Mouse (Mus musculus): ENCODE measurements around the gene Rrn3.

GRCm38 (mm10) chr16:13840056-13840455 is 59.5 kb downstream of the Rrn3 start:
- TF ChIP-seq SIN3A (IDR thresholded peaks at IDR 0.05; ENCODE audit: low read length) (no peak), CTCF (conservative IDR thresholded peaks at IDR 0.05 in 1 of 2, IDR thresholded peaks at IDR 0.05 in 1 of 2; ENCODE audit: low read depth in 2 of 2, low read length in 2 of 2) (no peak), IRF4 (IDR thresholded peaks at IDR 0.05; ENCODE audit: low read depth, low read length) (no peak), ETS1 (conservative IDR thresholded peaks at IDR 0.05; ENCODE audit: low read depth, low read length) (no peak), TCF12 (IDR thresholded peaks at IDR 0.05; ENCODE audit: low read depth, low read length) (no peak), USF1 (IDR thresholded peaks at IDR 0.05; ENCODE audit: low read depth, low read length) (no peak), POLR2A (IDR thresholded peaks at IDR 0.05; ENCODE audit: low read depth, low read length) (no peak), E2F4 (IDR thresholded peaks at IDR 0.05; ENCODE audit: insufficient replicate concordance, low read depth, low read length) (no peak), CHD1 (IDR thresholded peaks at IDR 0.05; ENCODE audit: low read depth, low read length) (no peak), BHLHE40 (IDR thresholded peaks at IDR 0.05; ENCODE audit: low read depth, low read length) (no peak), JUN (IDR thresholded peaks at IDR 0.05; ENCODE audit: insufficient read depth, low read depth, low read length) (no peak), EP300 (IDR thresholded peaks at IDR 0.05; ENCODE audit: low read length) (no peak), POLR2AphosphoS2 (IDR thresholded peaks at IDR 0.05; ENCODE audit: low read depth, low read length) (no peak), MEF2A (IDR thresholded peaks at IDR 0.05; ENCODE audit: borderline replicate concordance, low read depth, low read length) (no peak)
